1 mouse cellular context compared by ENCODE assay signal in the genomic region with DNA sequence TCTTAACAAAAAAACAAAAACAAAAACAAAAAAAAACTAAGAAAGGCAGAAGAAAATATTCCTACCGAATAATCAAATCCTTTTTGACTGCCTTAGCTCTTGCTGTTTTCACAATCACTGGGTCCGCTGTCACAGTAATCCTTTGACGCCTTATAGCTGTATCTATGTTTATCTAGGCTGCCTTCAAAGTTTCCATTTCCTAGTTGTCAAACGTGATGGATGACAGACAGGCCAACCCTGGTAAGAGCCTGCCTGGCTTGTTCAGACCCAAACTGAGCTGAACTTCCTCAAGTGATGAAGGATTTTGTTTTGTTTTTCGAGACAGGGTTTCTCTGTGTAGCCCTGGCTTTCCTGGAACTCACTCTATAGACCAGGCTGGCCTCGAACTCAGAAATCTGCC.
A peak's percentile ranks its signal among the peaks of the same experiment; 100 is the strongest.
TF ChIP-seq lines count a peak whose summit lies in the region.

No protein-coding gene starts in this region.

TF ChIP-seq in CH12.LX, 34 proteins besides CTCF, POLR2A, EP300 and RAD21:
- no peak for TF ChIP-seq ZKSCAN1 (IDR thresholded peaks at IDR 0.05; ENCODE audit: borderline replicate concordance, low read depth, low read length)
- no peak for TF ChIP-seq CHD2 (IDR thresholded peaks at IDR 0.05; ENCODE audit: low read length)
- no peak for TF ChIP-seq JUND (conservative IDR thresholded peaks at IDR 0.05; ENCODE audit: low read depth, low read length)
- peak; percentile 32; the same call in 1 of the 2 replicates for TF ChIP-seq BHLHE40 (IDR thresholded peaks at IDR 0.05; ENCODE audit: low read depth, low read length)
- no peak for TF ChIP-seq MYC (IDR thresholded peaks at IDR 0.05; ENCODE audit: low read depth, low read length)
TF ChIP-seq in CH12.LX: peak in this region for 1.
